Mouse (Mus musculus) frontal cortex, postnatal 14 days (tissue): Measurements from ENCODE around the gene Nrp1.

Experiments used
- DNase-seq, 2 experiments: peaks; one replicate each; pipeline ENCODE4 v3.0.0; 2022; ENCODE audit warnings: low spot score in 2 of 2

Nrp1 gene

GRCm38 (mm10) chr8:128505866-128506265, 147.5 kb downstream of the Nrp1 start:
- no peak for DNase-seq

DNA sequence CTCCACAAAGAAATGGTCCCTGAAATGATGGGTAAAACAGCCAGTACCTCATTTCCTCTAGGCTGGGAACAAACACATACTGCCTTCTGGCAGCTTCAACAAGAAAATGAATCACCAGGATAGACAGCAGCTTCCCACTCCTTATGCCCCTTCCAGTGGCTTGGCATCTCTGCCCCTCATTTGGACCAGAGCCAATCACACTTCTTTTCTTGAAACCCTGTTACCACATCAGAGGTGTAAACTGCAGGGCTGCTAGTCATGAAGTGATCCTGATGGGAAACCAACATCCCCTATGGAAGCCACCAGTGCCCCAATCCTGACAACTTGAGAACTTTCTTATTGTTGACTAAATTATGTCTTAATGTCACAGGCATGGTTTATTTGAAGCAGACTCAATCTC, 150.3 kb downstream of the Nrp1 start:
- DNase-seq = no peak

GRCm38 (mm10) chr8:128511021-128511420, 152.6 kb downstream of the Nrp1 start:
- DNase-seq = no peak

- DNase-seq = no peak
Observed at GRCm38 (mm10) chr8:128511732-128512131, 153.3 kb downstream of the Nrp1 start.

- DNase-seq = no peak
Observed at GRCm38 (mm10) chr8:128516846-128517446, 158.5 kb downstream of the Nrp1 start.

DNA sequence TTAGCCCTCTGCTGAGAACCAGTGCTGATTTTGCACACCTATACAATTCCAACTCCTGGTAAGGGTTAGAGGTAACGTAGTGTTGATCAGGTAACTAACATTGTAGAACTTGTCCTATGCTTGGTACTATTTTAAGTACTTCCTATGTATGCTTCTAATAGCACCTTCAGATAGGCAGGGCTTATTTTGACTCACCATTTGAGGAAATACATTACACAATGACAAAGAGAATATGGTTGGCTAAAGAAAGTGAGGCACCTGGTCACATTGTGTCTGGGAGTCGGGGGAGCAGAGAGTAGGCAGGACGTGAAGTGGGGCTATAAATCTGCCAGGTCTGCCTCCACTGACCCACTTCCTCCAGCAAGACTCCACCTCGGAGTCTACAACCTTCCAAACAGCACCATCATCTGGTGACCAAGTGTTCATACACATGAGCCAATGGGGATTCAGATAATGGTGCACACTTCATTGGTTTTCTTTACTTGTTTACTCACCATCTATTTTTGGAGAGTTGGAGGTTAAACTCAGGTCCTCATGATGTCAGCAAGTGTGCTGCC, 159.2 kb downstream of the Nrp1 start:
- no peak for DNase-seq

DNA sequence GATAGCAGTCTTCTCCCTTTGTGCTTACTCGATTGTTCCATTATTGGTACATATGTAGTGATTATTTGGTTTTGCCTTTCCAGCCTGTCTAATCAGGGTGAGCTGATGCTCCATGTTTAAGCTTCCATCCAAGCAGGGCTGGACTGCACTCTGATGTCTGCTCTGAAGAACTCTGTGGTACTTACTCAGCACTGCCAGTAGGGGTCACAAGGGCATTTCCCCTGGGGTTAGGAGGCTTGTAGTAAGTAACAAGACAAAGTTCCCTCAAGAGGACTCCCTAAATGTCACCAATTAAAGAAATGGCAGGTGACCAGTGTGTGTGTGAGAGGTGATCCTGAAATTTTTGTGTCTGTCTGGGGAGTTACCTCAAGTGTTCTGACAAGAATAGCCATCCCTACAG, 161.0 kb downstream of the Nrp1 start:
- no peak for DNase-seq

DNA sequence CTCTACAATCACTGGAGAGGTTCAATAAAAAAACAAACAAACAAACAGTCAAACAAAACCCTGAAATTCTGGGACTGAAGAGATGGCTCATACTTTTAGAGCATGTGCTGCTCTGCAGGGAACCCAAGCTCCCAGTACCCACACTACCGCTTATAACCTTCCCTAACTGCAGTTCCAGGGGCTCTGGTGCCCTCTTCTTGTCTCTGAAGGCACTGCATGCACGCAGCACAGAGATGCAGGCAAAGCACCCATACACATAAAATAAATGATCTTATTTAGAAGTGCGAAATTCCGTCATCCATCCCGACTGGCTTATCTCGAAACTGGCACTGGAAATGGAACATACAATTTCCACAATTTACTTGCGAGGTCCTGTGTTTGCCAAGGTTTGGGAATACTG, 165.4 kb downstream of the Nrp1 start:
- no peak for DNase-seq

DNA sequence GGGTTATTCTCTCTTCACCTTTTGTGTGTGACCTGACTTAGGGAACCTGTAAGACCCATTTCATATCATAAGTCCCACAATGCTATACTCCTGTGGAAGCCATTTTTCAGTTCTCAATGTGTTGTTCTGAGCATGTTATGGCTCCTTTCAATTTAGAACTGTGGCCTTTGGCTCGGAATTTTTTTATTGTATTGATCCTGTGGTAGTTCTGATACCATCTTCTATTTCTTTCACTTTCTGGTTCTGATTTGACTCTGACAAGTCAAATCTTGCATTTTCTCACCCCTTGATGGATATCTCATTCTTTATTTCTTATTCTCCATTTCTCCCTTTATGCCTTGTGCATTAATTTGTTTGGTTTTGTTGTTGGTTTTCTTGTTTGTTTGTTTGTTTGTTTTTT, 167.5 kb downstream of the Nrp1 start:
- no peak for DNase-seq

GRCm38 (mm10) chr8:128528591-128529383, 170.4 kb downstream of the Nrp1 start:
- peak; percentile 4 to 18 for DNase-seq

DNA sequence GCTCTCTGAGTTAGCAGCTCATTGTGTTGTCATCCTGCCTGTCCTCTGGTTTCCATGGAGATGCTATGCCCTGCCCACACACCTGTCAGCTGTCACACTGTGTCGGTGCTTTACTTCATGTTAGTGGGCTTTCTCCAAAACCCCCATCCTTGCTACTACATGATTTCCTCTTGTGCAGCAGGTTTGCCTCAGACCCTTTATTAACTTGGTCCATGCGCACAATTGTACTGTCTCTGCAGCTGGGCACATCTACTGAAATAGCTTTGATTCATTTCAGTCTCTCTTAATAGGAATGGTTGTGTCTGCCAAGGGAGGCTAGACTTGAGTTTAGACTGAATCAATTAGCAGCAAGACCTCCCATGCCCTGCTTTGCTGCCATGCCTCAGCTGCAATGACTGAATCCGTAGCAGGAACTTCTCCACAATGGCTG, 176.1 kb downstream of the Nrp1 start:
- peak in 1 of 2 experiments; percentile 5 for DNase-seq

GRCm38 (mm10) chr8:128535685-128536084, 177.3 kb downstream of the Nrp1 start:
- no peak for DNase-seq

GRCm38 (mm10) chr8:128538378-128538777, 180.0 kb downstream of the Nrp1 start:
- no peak for DNase-seq

DNA sequence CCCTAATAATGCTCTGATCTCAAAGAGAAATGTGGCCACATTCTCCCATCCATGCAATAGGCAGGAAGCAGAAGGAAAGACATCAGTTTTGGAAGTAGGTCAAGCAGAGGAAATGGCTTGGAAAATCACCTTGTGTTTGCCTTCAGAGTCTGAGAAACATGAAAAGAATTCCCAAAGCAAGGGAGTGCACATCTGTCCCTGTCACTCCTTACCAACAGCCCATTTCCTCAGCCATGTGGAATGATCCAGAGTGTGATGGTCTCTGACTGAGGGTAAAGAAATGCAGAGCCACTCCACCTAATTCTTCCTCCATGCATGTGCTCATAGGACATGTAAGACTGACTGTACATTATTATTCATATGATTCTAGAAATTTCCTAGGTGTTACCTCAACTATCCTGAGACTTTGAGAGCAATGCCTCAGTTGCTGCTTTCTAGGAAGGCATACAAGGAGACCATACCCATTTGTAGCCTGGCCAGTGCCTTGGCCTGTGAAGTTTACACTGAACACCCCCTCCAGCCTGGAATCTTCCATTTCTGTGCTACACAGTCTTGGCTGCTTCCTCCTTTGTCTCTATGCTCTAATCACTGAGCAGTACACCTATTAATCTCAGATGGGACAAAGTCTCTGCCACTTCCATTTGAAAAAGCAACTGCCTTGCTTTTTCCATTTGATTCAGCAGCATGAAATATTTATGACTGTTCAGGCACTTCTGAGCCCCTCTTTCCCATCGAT, 183.1 kb downstream of the Nrp1 start:
- DNase-seq = no peak

DNA sequence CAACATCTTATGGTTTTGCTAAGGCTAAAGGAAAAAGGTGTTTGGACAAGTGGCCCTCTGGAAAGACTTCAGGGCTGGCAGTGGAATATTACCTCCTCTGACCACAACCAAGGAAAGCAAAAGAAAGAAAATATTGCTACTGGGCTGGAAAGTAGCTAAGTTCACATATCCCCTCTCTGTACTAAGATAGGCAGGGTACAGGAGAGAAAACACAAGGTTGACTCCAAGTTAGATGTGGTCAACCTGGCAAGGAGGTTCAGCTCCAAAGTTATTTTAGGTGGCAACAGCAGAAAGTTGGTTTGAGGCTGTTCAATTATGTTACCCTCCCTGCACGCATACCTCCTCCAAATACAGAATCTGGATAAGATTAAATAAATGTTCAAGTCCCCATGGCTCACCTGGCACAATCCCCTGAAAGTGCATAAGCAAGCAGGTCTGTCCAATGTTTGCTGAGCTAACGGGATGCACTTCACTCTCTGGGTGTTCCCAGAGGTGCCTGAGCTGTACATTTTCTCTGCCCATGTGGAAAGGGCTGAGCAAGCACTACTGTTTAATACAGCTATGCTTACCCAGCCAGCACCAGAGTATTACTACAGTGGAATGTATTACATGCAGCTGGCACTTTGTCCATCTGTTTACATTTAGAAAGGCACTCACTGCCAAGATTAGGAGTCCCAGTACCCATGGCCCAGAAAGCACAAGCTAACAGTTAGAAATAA, 185.9 kb downstream of the Nrp1 start:
- DNase-seq = no peak

DNA sequence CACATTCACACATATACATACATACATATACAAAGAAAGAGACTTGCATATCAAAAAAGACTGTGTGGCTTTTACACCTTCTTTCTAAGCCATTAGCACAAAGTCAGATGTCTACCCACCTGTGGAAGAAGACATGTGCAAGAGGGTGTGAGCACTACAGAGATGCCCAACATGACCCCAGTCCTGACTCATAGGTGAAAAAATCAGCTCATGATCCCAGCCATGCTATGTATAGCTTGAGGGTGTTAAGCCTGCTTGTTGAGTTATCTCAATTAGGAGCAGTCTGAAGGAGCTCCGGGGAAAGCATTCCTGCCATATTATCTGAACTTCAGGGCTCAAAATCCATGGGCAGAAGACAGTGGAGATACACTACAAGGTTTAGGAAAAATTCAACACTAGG, 187.9 kb downstream of the Nrp1 start:
- no peak for DNase-seq

DNA sequence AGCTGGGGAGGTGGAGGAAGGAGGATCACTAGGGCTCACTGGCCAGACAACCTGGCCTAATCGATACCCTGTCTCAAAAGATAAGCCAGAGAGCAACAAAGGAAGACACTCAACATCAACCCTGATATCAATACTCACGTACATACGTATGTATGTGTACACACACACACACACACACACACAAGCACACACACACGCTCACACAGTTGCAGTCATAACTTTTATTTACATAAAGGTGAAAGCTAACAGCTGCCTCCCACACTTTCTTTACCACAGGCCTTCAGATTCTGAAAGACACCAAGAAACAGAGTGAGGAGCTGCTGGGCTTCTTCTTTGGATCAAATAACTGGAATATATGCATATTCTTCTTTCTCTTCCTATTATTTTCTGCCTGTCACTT, 189.0 kb downstream of the Nrp1 start:
- DNase-seq = no peak

- DNase-seq = no peak
Observed at GRCm38 (mm10) chr8:128549738-128550137, 191.3 kb downstream of the Nrp1 start.

DNA sequence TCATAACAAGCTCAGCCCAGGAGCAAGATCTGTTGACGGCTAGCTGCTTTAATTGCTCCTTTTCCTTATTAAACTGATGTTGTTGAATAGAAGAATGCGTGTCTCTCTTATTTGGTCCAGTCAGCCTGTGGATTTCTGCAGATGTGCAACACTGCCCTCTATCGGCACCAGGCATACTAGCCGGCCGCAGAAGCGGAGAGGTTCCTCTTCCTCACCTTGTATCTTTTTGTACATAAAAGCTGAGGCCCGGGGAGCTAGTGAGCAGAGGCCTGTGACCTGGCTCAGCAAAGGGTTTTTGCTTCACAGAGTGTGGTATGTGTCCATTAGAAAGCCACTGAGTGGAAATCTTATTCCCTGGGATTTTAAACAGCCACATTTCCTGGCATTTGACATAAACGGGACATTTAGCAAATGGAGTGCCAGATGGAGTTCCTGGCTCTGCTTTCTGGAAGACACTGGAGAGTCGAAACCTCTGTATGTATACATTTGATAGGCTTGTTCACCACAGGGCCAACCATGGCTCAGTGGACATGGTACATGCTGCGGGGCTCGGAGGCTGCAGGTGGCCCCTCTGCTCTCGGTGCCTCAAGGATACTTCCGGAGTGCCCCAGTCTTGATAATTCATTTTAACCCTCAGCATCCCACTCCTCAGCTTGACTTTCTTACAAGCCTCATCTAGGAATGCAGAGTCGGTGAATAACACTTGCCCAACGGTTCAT, 193.2 kb downstream of the Nrp1 start:
- peak; percentile 16 to 72 for DNase-seq
